Mouse (Mus musculus): ENCODE data around the gene Gm27179.
"Not testable (repeated sequence)": the region's sequence is repeated elsewhere in the genome, so short reads cannot be mapped to it uniquely, and the experiment has no call there.

DNA sequence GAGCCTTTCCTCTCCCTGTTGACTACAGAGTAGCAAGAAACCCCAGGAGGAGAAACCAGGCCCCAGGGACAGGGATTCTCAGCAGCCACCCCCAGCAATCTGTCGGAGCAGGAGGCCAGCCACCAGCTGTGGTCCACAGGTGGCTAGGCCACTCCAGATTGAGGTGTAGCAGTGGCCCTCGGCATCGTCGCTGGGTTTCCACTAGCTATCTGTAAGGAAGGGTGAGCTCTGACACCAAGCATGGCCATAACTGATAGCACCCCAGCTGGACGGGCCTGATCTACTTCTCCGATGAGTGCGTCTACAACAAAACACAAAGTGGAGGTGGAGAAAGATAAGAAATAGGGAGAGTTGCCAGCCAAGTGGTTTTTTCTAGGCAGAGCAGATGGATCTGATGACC is 24.2 kb upstream of the Gm27179 start:
- not testable (repeated sequence) for TF ChIP-seq CTCF, EP300 (IDR thresholded peaks at IDR 0.05; ENCODE audit: low read depth)

All from heart, postnatal 0 days (tissue).